Mouse (Mus musculus): Measurements from ENCODE around the gene St8sia2.

DNA sequence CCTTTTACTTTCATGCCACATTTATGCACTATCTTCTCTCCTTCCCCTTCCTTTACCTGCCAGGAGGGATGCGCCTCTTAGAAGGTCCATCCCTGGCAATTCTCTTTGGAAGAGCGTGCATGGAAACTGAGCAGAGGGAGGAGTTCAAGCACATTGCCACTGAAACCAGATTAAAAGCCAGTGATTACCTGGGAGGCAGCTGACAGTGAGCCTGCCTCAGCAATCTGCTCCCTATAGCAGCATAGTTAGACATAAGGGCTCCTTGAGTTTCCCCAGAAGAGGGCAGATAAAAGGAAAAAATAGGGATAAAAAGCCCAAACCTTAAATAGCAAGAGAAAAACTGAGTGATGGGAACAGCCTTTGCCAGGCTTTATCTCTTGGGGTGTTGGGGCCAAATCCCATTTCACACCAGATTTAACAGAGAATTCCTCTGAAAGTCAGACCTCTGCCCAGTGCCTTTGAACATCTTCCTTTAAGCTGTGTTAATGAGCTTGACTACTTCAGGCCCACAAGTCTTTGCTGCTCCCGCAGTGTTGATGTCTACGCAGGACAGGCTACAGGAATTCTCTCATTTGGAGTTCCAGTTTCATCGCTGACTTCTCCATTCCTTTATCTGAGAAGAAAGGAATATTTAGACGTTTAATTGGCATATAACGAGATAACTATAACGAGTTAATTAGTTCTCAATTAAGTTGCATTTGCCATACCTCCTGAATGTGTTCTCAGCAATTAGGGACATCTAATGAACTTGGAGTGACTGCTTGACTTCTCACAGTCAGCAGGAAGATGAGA lies 31.9 kb upstream of the St8sia2 start:
- TF ChIP-seq CTCF (conservative IDR thresholded peaks at IDR 0.05; ENCODE audit: low read length) (no peak), NANOG (IDR thresholded peaks at IDR 0.05; ENCODE audit: borderline replicate concordance, low read length) (no peak), POU5F1 (IDR thresholded peaks at IDR 0.05; ENCODE audit: borderline replicate concordance, low read length) (no peak)
